Mouse (Mus musculus) spleen, adult 2 months (tissue): ENCODE measurements around the gene Wfdc15a.

ENCODE experiments used
- CTCF ChIP-seq: fragments of 200-500 bp; IDR thresholded peaks from 2 replicates; pipeline ENCODE4 v1.5.1; 2011; ENCODE audit warnings: mild to moderate bottlenecking, inconsistent platforms; ENCODE audit not compliant: insufficient read depth, insufficient read length, insufficient replicate concordance; ENCODE audit errors: extremely low read depth
- POLR2A ChIP-seq: fragments of 200-500 bp; IDR thresholded peaks from 2 replicates; pipeline ENCODE4 v1.6.1; 2011; ENCODE audit warnings: low read depth, low read length, inconsistent platforms

DNA sequence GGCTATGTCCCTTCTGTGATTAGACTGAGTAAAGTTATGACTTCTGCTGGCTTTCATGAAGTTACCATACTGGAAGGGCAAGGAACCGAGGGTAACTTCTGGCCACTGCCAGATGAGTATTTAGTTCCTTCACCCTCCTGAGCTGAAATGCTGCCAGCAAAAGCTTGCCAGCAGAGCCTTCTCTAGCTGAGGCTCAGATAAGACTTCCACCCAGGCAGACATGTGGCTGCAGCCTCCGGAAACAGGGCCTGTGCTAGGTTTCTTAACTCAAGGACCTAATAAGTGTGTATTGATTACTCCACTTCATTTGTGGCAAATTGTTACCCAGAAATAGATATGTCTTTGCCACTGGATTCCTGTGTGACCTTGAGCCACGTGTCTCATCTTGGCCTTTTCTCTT, 26.5 kb downstream of the Wfdc15a start:
- TF ChIP-seq CTCF (no peak), POLR2A (no peak)
